Mouse (Mus musculus) heart, postnatal 36 days (tissue): ENCODE measurements around the gene Best3. TPM values are rescaled to one million over a fixed set of nuclear protein-coding genes. Genes with fewer than 3 reads are reported as not detected.

Source experiments
- DNase-seq, 2 experiments: peaks; one replicate each; pipeline ENCODE4 v3.0.0; 2021 to 2022
- intact Hi-C: fragments of 180-260 bp; cut with DNase I; formaldehyde crosslinking; loops from one replicate; pipeline ENCODE4 v1.15.1; 2025
- total RNA-seq, 2 experiments: library from RNA; stranded (reverse); gene quantifications; 2 replicates each; pipeline ENCODE4 v1.2.3; 2021

Best3 gene
- 1 to 10 TPM; 4.3 to 4.7 TPM for total RNA-seq

GRCm38 (mm10) chr10:116986264-116987082, at the start of gene Best3:
Gene Best3 (plus strand): TSS chr10:116986314.
- intact Hi-C loops = no loop called here
- DNase-seq = no peak

GRCm38 (mm10) chr10:116943025-116943424, 43.1 kb upstream of the Best3 start:
- DNase-seq = no peak

GRCm38 (mm10) chr10:116944144-116944543, 42.0 kb upstream of the Best3 start:
- intact Hi-C loops = loop anchor here (5.0 kb wide), 1 partner anchor 88 kb away; no protein-coding TSS in a partner anchor
- no peak for DNase-seq

More at GRCm38 (mm10) chr10:116943025-116943424, 43.1 kb upstream of the Best3 start:
- intact Hi-C loops = loop anchor here (5.0 kb wide), 1 partner anchor 89 kb away; no protein-coding TSS in a partner anchor

- no peak for DNase-seq
- intact Hi-C loops = loop anchor here (5.0 kb wide), 3 partner anchors 87 to 267 kb away; partner anchors contain the start of gene Frs2
Observed at GRCm38 (mm10) chr10:116944940-116945339, 41.2 kb upstream of the Best3 start.

GRCm38 (mm10) chr10:116948414-116948813, 37.7 kb upstream of the Best3 start:
- intact Hi-C loops = loop anchor here (5.0 kb wide), 2 partner anchors 199 to 264 kb away; partner anchors contain the start of gene Frs2
- no peak for DNase-seq

GRCm38 (mm10) chr10:116949111-116950008, 36.8 kb upstream of the Best3 start:
- peak; percentile 33 to 41 for DNase-seq
- intact Hi-C loops = loop anchor here (5.0 kb wide), 2 partner anchors 198 to 263 kb away; partner anchors contain the start of gene Frs2

- intact Hi-C loops = no loop called here
Observed at GRCm38 (mm10) chr10:116950009-116950769, 35.9 kb upstream of the Best3 start, which contains the start of gene Rab3ip. Gene Rab3ip (minus strand): TSS chr10:116950769.

GRCm38 (mm10) chr10:116950886-116951285, 35.2 kb upstream of the Best3 start:
- no peak for DNase-seq
- intact Hi-C loops = no loop called here

More at GRCm38 (mm10) chr10:116950009-116950769, 35.9 kb upstream of the Best3 start, which contains the start of gene Rab3ip:
- DNase-seq = peak; percentile 93 to 94

GRCm38 (mm10) chr10:116955191-116955590, 30.9 kb upstream of the Best3 start:
- intact Hi-C loops = no loop called here
- DNase-seq = no peak

GRCm38 (mm10) chr10:116956483-116957158, 29.5 kb upstream of the Best3 start:
- intact Hi-C loops = no loop called here
- no peak for DNase-seq

- intact Hi-C loops = no loop called here
- DNase-seq = no peak
Observed at GRCm38 (mm10) chr10:116957867-116958551, 28.1 kb upstream of the Best3 start.

GRCm38 (mm10) chr10:116962152-116962551, 24.0 kb upstream of the Best3 start:
- intact Hi-C loops = no loop called here
- no peak for DNase-seq

GRCm38 (mm10) chr10:116962803-116963202, 23.3 kb upstream of the Best3 start:
- DNase-seq = no peak
- intact Hi-C loops = no loop called here

GRCm38 (mm10) chr10:116964084-116964483, 22.0 kb upstream of the Best3 start:
- no peak for DNase-seq
- intact Hi-C loops = no loop called here

GRCm38 (mm10) chr10:116964571-116964970, 21.5 kb upstream of the Best3 start:
- no peak for DNase-seq
- intact Hi-C loops = no loop called here

- intact Hi-C loops = no loop called here
- no peak for DNase-seq
Observed at GRCm38 (mm10) chr10:116965297-116965696, 20.8 kb upstream of the Best3 start.

- intact Hi-C loops = no loop called here
- no peak for DNase-seq
Observed at GRCm38 (mm10) chr10:116966065-116966464, 20.0 kb upstream of the Best3 start.

- no peak for DNase-seq
- intact Hi-C loops = no loop called here
Observed at GRCm38 (mm10) chr10:116968741-116969140, 17.4 kb upstream of the Best3 start.

- DNase-seq = no peak
- intact Hi-C loops = no loop called here
Observed at GRCm38 (mm10) chr10:116972509-116972908, 13.6 kb upstream of the Best3 start, which contains the start of gene Gm10271. Gene Gm10271 (minus strand): TSS chr10:116972609.
